Mouse (Mus musculus) embryo, embryonic 9.5 days (tissue): ENCODE results near the gene Aldh1a2.

Experiments used
- DNase-seq: peaks from one replicate; pipeline ENCODE4 v3.0.0-alpha.2; 2017; ENCODE audit errors: extremely low spot score

The Aldh1a2 gene

GRCm38 (mm10) chr9:71215248-71216035 is at the start of gene Aldh1a2:
Aldh1a2 (plus strand) TSS chr9:71215789.
- DNase-seq: peak; percentile 80

- DNase-seq: no peak
These were observed 49.4 kb upstream of the Aldh1a2 start for GRCm38 (mm10) chr9:71166019-71166705.

DNA sequence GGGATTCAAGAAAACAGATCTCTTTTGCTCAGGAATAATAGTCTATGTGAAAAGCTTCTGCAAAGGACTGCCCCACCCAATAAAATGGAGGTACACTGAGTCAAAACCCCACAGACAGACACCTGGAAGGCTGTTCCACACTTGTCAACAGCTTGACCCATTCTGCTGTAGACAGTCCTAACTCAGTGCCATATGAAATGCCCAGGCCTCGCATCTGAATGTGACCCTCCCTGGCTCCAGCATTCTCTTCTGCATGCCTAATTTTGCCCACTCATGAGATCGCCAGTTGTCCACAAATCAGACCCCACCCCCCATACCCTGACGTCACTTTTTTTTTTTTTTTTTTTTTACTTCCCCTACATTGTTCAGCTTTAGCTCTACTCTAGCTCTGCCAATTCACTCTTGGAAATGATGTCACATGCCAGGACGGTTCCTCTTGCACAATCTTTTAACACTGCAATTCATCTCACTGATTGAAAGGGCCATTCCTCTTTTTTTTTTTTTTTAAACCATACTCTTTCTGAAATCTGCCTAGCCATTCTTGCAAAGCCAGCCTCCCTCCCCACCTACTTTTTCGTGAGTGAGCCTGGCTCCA is 48.6 kb upstream of the Aldh1a2 start:
- no peak for DNase-seq

- no peak for DNase-seq
These were observed 47.9 kb upstream of the Aldh1a2 start for GRCm38 (mm10) chr9:71167473-71168215.

DNA sequence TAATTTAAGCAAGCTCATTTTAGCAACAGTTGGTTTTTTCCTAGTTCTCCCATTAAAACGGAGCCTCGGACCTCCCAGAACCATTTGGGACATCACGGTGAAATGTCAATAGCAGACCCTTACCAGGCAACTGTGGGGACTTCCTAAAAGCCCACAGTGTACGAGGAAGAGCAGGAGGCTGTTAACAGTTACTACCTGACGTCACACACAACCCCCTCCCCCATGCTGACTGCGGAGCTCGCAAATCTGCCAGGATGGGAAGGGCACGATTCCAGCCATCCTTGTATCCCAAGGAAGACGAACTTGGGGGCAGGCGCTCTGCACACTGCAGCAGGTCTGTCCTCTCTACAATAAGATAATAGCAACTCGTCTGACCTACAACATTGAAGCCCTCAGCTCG is 47.1 kb upstream of the Aldh1a2 start, which contains the start of gene Aqp9:
Gene Aqp9, minus strand, starts transcription at position 172 of the 400 bp plus-strand sequence.
- no peak for DNase-seq

DNA sequence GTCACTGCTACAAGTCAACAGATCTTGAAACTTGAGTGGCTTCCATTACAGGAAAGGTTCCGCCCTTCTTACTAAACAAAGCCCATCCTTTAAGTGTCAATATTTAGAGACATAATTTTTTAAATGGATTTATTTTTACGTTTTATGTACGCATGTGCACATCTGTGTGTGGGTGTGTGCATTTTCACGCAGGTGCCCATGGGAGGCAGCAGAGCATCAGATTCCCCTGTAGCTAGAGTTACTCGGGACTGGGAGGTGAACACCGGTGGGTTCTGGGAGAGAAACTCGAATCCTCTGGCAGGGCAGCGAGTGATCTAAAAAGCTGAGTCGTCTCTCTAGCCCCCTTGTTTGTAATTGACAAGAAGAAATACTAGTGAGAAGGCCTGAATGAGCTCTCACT is 42.1 kb upstream of the Aldh1a2 start:
- no peak for DNase-seq

GRCm38 (mm10) chr9:71174316-71174975 is 41.1 kb upstream of the Aldh1a2 start:
- DNase-seq: no peak

DNA sequence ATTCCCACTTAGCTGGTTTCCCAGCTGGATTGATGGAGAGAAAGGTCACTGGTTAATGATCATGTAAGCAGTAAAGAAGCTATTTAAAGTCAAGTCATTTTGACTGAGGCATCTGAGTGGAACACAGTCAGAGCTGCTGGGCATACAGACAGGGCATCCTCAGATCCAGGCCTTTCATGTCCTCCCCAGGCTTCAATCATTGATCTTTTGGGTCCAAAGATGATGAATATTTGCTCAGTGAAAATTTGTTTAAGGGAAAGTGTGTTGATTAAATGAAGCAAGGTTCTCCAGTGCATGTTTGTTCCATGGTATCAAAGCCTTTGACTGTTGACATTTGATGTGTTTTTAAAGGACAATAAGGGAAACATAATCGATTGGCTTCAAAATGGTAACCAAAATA is 39.9 kb upstream of the Aldh1a2 start:
- no peak for DNase-seq

DNA sequence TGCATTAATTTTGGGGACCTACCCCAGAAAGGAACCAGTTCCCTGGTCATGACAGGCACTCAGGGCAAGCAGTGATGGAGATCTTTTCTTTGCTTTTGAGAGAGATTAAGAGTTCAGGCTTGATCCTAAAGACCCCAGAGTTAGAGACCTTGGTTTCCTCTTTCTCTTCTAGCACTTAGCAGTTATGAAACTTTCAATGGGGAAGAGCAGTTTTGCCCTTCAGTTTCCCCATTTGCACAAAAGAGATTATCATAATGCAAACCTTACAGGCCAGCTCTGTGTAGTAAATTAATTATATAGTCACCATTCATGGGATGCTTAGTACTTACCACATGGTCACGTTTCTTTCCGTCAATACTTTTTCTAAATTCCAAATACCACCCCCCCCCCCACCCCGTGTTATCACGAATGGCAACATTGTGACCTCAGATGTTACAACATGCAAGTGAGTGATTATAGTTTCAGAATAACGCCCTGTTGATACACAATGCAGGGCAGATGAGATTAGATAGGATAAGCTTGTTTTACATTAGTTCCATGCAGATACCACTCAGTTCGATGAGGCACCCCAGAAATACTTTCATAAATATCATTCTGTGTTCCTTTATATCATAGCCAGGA is 36.2 kb upstream of the Aldh1a2 start:
- no peak for DNase-seq

DNA sequence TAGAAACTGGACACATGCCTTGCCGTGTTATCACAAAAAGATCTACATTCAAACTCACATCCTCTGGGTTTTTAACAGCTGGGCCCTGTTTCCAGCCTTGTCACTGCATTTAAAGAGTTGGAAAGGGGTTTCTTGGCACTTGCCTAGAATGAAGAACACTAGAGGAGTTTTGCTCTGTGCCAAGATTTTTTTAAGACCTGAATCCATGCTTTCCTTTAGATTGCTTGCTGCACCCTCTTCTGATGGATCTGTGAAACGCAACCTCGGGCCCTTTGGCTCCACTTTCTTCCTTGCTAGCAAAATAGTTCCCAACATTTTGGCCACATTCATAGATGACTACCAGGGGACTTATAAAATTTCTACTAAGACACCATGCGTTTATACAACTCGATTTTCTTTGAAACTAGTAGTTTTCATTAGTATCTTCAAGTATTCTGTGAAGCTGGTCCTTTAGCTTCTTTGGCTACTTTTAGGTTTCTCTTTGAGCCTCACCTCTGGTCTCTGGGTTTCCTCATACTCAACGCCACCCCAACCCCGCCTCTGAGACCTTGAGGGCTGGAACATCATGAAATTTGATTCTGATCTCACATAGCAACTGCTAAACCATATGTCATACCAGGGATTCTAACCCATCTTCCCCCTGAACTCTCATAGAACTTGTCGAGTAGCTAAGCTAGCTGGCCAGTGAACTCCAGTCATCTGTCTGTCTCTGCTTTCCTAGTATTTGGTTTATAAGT is 35.5 kb upstream of the Aldh1a2 start:
- DNase-seq: no peak

DNA sequence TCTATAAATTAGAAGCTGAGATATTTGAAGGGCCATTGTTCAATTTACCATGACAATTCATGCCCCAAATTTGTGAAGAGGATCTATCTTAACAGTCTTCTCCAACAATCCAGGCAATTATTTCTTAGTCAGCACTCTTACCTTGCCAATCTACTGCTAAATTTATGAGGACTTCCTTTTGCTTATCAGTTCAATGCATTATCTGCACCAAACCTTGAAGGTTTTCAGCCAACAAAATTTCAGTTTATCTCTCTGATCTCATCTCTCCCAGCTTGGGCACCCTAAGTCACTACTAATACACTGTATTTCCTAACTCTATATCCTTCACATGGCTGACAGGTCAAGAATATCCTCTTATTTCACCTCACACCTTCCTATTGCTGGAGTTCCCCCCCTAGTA is 30.3 kb upstream of the Aldh1a2 start:
- DNase-seq: no peak

GRCm38 (mm10) chr9:71185823-71186222 is 29.8 kb upstream of the Aldh1a2 start:
- no peak for DNase-seq

DNA sequence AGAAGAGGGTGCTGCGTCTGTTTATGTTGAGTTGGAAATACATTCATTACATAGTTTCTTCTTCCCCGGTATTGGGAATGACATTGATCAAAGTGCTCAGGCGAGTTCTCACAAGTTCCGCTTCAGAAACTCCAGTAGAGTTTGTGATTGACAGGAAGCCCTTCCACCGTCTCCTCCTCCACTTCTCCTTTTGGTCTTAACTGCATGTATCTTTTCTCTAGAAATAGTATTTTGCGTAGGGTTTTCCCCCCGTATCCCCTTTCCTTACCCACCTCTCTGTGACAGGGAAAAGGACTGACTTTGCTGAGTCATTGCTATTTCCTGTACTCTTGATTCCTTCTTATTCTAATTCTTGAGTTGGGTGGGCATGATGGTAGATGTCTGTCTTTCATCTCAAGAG is 28.2 kb upstream of the Aldh1a2 start:
- no peak for DNase-seq

DNA sequence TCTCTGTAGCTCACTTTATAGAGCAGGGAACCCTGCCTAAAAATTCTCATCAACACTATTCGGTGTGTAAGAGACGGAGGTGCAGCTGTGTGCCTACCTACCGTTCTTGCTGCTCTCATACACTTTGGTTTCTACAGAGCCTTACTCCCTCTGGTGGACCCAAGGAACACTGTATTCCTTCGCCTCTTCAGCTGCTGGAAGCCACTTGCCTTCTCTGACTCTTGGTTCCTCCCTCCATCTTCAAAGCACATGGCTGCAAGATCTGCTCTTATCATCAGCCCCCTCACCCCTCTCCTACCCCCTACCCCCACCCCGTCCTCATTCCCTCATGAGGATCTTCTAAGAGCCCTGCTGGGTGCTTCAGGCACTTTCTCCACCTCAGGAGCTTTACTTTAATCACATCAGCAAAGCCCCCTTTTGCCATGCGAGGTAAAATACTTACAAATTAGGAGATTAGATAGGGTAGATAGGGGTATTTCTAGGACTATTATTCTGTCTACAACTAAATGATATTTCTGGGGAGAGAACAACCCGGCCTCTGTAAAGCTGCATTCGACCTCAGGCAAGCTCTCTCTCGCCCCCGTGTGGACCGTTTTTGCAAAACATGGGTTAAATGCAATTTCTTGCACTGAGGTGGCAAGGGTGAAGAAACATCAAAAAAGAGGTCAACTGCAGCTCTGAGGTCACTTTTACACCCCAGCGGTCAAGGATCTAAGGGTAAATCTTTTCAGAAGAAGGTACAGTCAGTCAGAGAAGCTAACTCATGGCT is 26.8 kb upstream of the Aldh1a2 start:
- peak; percentile 77 for DNase-seq

DNA sequence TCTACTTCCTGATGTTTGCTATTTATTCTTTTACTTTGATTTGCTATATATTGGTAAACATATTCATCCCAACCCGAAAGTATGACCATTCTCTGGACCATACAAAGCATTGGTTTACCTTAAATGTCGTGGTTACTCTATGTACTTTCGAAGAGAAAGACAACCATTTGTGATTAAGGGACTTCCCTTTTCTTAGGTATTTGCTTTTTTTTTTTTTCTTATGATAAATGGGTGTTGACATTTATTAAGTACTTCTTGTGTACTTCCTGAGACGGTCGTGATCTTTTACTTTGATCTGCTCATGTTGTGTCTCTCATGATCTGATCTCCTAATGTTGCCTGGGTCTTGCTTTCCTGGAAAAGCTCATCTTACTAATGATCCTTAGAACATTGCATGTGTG is 16.8 kb upstream of the Aldh1a2 start:
- no peak for DNase-seq

DNA sequence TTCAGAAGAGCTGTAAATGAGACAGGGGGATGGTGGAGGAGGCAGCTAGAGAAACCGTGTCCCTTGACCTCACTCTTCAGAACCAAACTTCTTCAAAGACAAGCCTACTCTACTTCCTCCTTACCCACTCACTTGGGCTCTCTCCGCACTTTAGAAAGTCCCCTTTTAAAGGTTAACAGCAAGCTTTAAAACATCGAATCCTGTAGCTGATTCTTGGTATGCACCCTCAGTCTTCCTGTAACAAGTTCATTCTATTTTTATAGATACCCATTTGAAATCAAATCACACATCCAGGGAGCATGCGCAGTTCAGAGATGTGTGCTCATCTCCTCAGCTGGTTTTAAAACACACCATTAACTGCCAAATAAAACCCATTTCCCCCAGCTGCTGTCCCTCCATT is 13.3 kb upstream of the Aldh1a2 start:
- no peak for DNase-seq

GRCm38 (mm10) chr9:71209299-71209698 is 6.3 kb upstream of the Aldh1a2 start:
- DNase-seq: no peak

DNA sequence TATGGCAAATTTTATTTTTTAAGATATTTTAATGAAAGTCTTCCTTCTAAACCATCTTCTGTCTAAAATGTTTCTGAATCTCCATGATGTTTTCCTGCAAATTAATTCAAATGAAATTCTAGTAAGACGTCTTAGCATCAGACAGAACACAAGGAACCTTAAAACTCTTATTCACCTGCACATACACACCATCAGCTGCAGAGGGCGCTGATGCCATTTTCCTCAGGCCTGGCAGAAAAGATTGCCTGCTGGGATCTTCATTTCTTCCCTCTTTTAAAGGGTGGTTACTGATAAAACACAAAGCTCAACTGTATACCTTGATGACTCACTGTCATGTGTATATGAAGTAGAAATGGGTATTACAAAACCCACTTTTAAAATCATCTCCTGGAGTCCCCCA is 4.7 kb upstream of the Aldh1a2 start:
- peak; percentile 45 for DNase-seq

DNA sequence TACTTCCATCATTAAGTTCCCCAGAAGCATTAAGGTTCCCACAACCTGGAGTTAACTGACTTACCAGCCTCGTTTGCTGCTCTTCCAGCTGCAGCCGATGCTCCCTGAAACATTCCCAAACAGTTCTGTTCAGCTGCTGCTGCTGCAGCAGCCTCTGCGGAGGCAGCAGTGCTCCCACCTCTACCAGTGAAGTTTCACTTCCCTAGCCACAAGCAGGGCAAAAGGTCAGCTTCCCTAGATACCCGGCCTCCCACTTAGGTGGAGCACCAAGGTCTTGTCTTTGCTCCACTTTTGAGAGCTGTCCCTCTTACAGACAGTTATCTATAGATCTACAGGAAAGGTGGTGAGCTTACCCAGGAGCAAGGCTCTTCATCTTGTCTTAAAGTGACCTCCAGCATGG is 2.0 kb upstream of the Aldh1a2 start:
- DNase-seq: no peak
